Mouse (Mus musculus) embryonic facial prominence, embryonic 15.5 days (tissue): ENCODE results near the gene Zc3h13. TPM values are rescaled to one million over a fixed set of nuclear protein-coding genes. Genes with fewer than 3 reads are reported as not detected.

Experiments
- ATAC-seq: fragments of 200-750 bp; cut with Nextera tagmentation; 2 replicates; pipeline ENCODE4 v1.8.0; 2017; ENCODE audit warnings: low read depth, moderate TSS enrichment; ENCODE audit not compliant: insufficient number of reproducible peaks, low FRiP score, low TSS enrichment
- H3K27ac ChIP-seq: fragments of 300-500 bp; sonication (generic); replicated peaks from 2 replicates; pipeline ENCODE4 v1.5.1; 2015; ENCODE audit warnings: mild to moderate bottlenecking, inconsistent platforms
- H3K27me3 ChIP-seq: fragments of 300-500 bp; sonication (generic); 2 replicates; pipeline ENCODE4 v1.6.1; 2015; ENCODE audit warnings: inconsistent platforms
- H3K36me3 ChIP-seq: fragments of 300-500 bp; sonication (generic); 2 replicates; pipeline ENCODE4 v1.6.1; 2015; ENCODE audit warnings: mild to moderate bottlenecking, inconsistent platforms
- H3K4me1 ChIP-seq: fragments of 300-500 bp; sonication (generic); 2 replicates; pipeline ENCODE4 v1.6.1; 2015; ENCODE audit warnings: inconsistent platforms
- H3K4me2 ChIP-seq: fragments of 300-500 bp; sonication (generic); replicated peaks from 2 replicates; pipeline ENCODE4 v1.6.1; 2015; ENCODE audit warnings: mild to moderate bottlenecking, inconsistent platforms
- H3K4me3 ChIP-seq: fragments of 300-500 bp; sonication (generic); replicated peaks from 2 replicates; pipeline ENCODE4 v1.5.1; 2015; ENCODE audit warnings: mild to moderate bottlenecking, inconsistent platforms
- H3K9ac ChIP-seq: fragments of 300-500 bp; sonication (generic); 2 replicates; pipeline ENCODE4 v1.6.1; 2015; ENCODE audit warnings: inconsistent platforms
- H3K9me3 ChIP-seq: fragments of 300-500 bp; sonication (generic); replicated peaks from 2 replicates; pipeline ENCODE4 v1.6.1; 2016; ENCODE audit warnings: inconsistent platforms
- WGBS: fragments of 180-500 bp; shearing (Covaris S2); methylation state at CpG from one replicate; pipeline ENCODE4 v1.1.7; 2015; 5-methylcytosine and 5-hydroxymethylcytosine counted together
- microRNA-seq: library from miRNA; unstranded; fragments of <30 nt; microRNA quantifications from one replicate; pipeline ENCODE4, GENCODE M21; 2016; ENCODE audit warnings: borderline number of aligned reads
- polyA plus RNA-seq: library from polyadenylated mRNA; unstranded; fragments of >200 nt; fragmentation: Nextera tagmentation; extraction: Ambion mirVana; gene quantifications from 2 replicates; pipeline ENCODE4 v1.2.1, GENCODE M21; 2015

The Zc3h13 gene
- polyA plus RNA-seq, 1 experiment from 2014 or later: 34.2 TPM

- H3K36me3 ChIP-seq: no peaks in the 10 kb centered on the region
- no peak overlapping the region for H3K4me2 ChIP-seq
- ATAC-seq: no peak; the same call in 1 of the 2 replicates
- no peak overlapping the region for H3K27ac ChIP-seq
- 16% methylated on average over 2 of the region's 2 CpGs for WGBS
- no peak overlapping the region for H3K4me3 ChIP-seq
- no peaks in the 10 kb centered on the region for H3K27me3 ChIP-seq
- no peaks in the 10 kb centered on the region for H3K9me3 ChIP-seq
- no peak overlapping the region for H3K9ac ChIP-seq
- no peaks in the 10 kb centered on the region for H3K4me1 ChIP-seq
Measured at GRCm38 (mm10) chr14:75376256-75376655, 92.1 kb downstream of the Zc3h13 start.

GRCm38 (mm10) chr14:75377612-75378011 is 93.4 kb downstream of the Zc3h13 start:
- 30% methylated on average over 7 of the region's 7 CpGs for WGBS
- Histone ChIP-seq H3K36me3 (no peaks in the 10 kb centered on the region), H3K4me1 (no peaks in the 10 kb centered on the region), H3K4me2 (no peak overlapping the region), H3K27ac (no peak overlapping the region), H3K27me3 (no peaks in the 10 kb centered on the region), H3K9ac (no peak overlapping the region), H3K4me3 (no peak overlapping the region), H3K9me3 (no peaks in the 10 kb centered on the region)
- ATAC-seq: no peak

Small RNAs within 50 kb of the gene (microRNA-seq; reads per million reads assigned to microRNA genes)
- not detected for gene Gm44482

Other genes starting within 250 kb of the Zc3h13 start
- gene Lrrc63, start 153.5 kb upstream of the Zc3h13 start, polyA plus RNA-seq: not detected in 2 replicates
- gene Lcp1, start 153.3 kb upstream of the Zc3h13 start, polyA plus RNA-seq: 36.0 and 37.4 TPM in 2 replicates
- gene Cpb2, start 42.1 kb upstream of the Zc3h13 start, polyA plus RNA-seq: not detected in 2 replicates
- 0.16 and 0.63 TPM in 2 replicates for gene Siah3, start 171.6 kb downstream of the Zc3h13 start, polyA plus RNA-seq